Mouse (Mus musculus) lung, adult 2 months (tissue): Measurements from ENCODE around the gene Pkp4.

ENCODE experiments used
- CTCF ChIP-seq: fragments of 200-500 bp; IDR thresholded peaks from 2 replicates; pipeline ENCODE4 v1.5.1; 2011; ENCODE audit warnings: mild to moderate bottlenecking, low read length, control low read depth; ENCODE audit not compliant: insufficient read depth
- POLR2A ChIP-seq: fragments of 200-500 bp; IDR thresholded peaks from 2 replicates; pipeline ENCODE4 v1.6.1; 2011; ENCODE audit warnings: low read depth, mild to moderate bottlenecking, control low read depth, low read length, borderline replicate concordance; ENCODE audit errors: extremely low read depth

DNA sequence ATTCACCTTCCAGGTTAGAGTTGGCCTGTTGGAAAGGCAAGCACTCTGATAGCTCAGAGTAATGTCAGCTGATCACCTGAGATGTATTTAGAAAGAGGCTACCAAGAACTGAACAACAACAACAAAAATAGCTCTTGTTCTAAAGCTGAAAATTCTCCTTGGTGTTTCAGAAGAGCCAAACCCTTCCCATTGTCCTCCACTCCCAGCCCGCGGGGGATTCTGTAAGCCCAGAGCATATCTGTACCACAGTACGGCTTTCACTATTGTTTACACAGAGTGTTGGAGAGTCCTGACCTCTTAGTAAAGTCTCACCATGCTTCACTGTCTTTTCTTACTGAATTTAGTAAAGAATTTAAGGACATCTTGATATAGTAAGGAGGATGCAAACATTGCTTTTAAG is 66.4 kb downstream of the Pkp4 start:
- no peak for TF ChIP-seq POLR2A
- no peak for TF ChIP-seq CTCF
